Mouse (Mus musculus) cerebellum, postnatal 25 days (tissue): ENCODE measurements around the gene Cdk5rap2.

Source experiments
- DNase-seq, 2 experiments: peaks; one replicate each; pipeline ENCODE4 v3.0.0; 2021; ENCODE audit warnings: mixed read lengths in 2 of 2

Cdk5rap2 gene

GRCm38 (mm10) chr4:70259726-70260418, 150.4 kb downstream of the Cdk5rap2 start:
- peak; percentile 80 for DNase-seq

GRCm38 (mm10) chr4:70258826-70259225, 151.4 kb downstream of the Cdk5rap2 start:
- DNase-seq: no peak

GRCm38 (mm10) chr4:70258205-70258604, 152.0 kb downstream of the Cdk5rap2 start:
- peak; percentile 66 to 80 for DNase-seq

- DNase-seq: no peak
Measured at GRCm38 (mm10) chr4:70251782-70252181, 158.5 kb downstream of the Cdk5rap2 start.

GRCm38 (mm10) chr4:70245706-70246105, 164.5 kb downstream of the Cdk5rap2 start:
- DNase-seq: no peak

GRCm38 (mm10) chr4:70243561-70244120, 166.6 kb downstream of the Cdk5rap2 start:
- no peak for DNase-seq

GRCm38 (mm10) chr4:70239731-70240130, 170.5 kb downstream of the Cdk5rap2 start:
- DNase-seq: no peak

- no peak for DNase-seq
Measured at GRCm38 (mm10) chr4:70238862-70239261, 171.4 kb downstream of the Cdk5rap2 start.

- DNase-seq: no peak
Measured at GRCm38 (mm10) chr4:70232383-70232782, 177.9 kb downstream of the Cdk5rap2 start.

GRCm38 (mm10) chr4:70229874-70230273, 180.4 kb downstream of the Cdk5rap2 start:
- DNase-seq: no peak

GRCm38 (mm10) chr4:70228350-70228749, 181.9 kb downstream of the Cdk5rap2 start:
- DNase-seq: no peak

GRCm38 (mm10) chr4:70227667-70228066, 182.6 kb downstream of the Cdk5rap2 start:
- DNase-seq: no peak

GRCm38 (mm10) chr4:70224503-70224902, 185.7 kb downstream of the Cdk5rap2 start:
- DNase-seq: no peak

GRCm38 (mm10) chr4:70221878-70222277, 188.4 kb downstream of the Cdk5rap2 start:
- DNase-seq: no peak

- DNase-seq: no peak
Measured at GRCm38 (mm10) chr4:70221370-70221769, 188.9 kb downstream of the Cdk5rap2 start.

- DNase-seq: no peak
Measured at GRCm38 (mm10) chr4:70220277-70221180, 189.7 kb downstream of the Cdk5rap2 start.

GRCm38 (mm10) chr4:70219776-70220175, 190.5 kb downstream of the Cdk5rap2 start:
- DNase-seq: peak; percentile 20 to 21

GRCm38 (mm10) chr4:70185971-70186370, 224.3 kb downstream of the Cdk5rap2 start:
- no peak for DNase-seq
